Mouse (Mus musculus): ENCODE data around the gene Kcnmb1.
A peak's percentile ranks its signal among the peaks of the same experiment; 100 is the strongest.

The Kcnmb1 gene

DNA sequence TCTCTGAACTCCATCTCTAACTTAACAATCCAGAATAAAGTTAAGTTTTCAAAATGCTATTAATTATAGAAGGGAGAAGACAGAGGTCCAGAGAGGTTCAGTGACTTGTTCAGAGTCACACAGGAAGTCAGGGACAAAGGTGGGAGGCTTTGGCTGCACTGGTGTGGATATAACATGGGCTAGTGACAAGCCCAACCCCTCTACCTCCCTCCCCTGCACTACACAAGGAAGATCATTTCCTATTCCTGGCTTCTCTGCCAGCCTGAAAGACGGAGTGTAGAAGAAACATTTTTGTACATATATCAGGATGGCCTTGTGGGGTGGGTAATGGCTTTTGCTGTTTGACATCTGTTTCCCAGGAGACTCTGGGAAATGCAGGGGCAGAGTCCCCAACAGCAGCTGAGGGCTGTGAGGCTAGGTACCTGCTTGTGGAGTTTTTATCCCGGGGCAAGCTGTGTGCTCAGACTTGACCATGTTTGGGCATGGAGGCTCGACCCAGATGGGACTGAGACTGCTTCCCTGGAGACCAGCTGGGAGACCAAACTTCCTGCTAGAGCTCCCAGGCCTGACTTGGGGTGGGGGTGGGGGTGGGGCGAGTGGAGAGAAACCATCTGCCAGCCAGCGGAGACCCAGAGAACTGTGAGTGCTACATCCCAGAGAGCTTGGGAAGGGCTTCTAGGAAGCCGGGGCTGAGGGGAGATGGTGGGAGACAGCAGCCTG, at the start of gene Kcnmb1:
TSS of gene Kcnmb1 (plus strand) at position 326 of the 720 bp plus-strand sequence.
- no peak for DNase-seq (ENCODE audit: low read depth, low spot score)

GRCm38 (mm10) chr11:33913061-33913460, 49.8 kb upstream of the Kcnmb1 start:
- DNase-seq (ENCODE audit: low read depth, low spot score), result no peak

GRCm38 (mm10) chr11:33914216-33914615, 48.6 kb upstream of the Kcnmb1 start:
- no peak for DNase-seq (ENCODE audit: low read depth, low spot score)

GRCm38 (mm10) chr11:33917574-33917973, 45.2 kb upstream of the Kcnmb1 start:
- peak; percentile 64 for DNase-seq (ENCODE audit: low read depth, low spot score)

DNA sequence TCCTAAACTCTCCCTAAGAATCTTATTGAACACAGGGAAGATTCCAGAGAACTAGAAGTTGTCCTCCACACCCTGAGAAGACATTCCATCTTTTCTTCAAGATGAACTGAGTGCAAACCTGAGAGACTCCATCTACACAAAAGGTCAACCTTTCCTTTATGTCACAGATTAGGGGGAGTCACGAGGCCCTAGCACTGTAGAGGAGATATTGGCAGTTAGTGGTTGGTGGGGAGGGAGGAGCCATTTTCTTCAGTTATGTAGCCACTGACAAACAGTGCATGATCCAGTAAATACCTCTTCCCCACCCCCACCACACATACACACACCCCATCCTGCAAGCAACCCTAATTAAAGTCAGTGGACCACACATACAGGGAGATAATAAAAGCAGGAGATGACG, 44.4 kb upstream of the Kcnmb1 start:
- DNase-seq (ENCODE audit: low read depth, low spot score), result no peak

DNA sequence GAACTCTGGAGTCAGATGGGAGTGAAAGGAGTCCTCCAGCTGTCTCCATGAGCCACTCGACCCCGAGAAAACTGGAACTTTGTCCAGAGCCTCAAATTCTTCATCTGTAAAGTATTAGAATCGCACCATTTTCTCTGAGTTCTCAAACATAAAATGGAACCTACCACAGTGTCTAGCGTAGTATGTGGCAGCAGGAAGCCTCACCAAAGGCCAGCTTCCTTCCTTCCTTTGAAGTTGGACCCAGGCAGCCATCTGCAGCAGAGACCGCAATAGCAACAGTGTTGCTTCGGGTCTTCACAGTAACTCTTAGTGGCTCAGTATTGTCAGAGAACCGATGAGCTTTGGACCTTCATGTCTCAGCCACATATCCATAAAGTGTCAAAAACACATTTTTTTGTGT, 43.0 kb upstream of the Kcnmb1 start:
- DNase-seq (ENCODE audit: low read depth, low spot score), result peak; percentile 34

DNA sequence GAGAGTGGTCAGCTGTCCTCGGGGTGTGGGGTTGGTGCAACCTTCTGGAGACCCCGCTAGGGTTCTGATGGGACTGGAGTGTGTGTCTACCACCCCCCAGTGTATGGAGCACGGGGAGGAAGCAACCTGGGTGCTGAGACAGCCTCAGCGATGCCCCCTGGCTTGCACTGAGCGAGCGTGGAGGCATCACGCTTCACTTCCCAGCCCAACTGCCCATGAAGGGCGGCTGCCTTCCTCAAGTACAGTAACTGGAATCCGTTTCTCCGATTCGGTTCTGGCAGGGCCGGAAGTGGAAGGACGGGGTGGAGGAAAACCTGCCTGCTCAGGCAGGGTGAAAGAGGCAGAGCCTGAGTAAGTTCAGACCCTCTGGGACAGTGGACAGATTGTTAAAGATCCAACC, 41.4 kb upstream of the Kcnmb1 start:
- no peak for DNase-seq (ENCODE audit: low read depth, low spot score)

DNA sequence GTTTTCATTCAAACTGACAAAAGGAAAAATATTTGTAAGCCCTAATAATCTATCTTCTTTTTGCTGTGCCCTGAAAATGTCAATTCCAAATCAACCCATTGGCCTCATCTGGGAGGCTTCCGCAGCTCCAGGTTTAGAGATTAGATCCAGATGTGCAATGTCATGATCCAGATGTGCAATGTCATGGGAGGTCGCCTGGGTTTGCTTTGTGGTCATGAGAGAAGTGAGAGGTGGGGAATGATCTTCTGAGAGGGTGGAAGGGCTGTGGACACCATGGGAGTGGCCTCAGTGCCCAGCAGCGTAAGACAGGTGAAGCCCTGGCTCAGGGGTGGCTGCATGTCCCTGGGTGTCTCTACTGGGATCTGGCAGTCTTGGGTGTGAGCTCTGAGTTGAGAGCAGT, 39.8 kb upstream of the Kcnmb1 start:
- no peak for DNase-seq (ENCODE audit: low read depth, low spot score)

DNA sequence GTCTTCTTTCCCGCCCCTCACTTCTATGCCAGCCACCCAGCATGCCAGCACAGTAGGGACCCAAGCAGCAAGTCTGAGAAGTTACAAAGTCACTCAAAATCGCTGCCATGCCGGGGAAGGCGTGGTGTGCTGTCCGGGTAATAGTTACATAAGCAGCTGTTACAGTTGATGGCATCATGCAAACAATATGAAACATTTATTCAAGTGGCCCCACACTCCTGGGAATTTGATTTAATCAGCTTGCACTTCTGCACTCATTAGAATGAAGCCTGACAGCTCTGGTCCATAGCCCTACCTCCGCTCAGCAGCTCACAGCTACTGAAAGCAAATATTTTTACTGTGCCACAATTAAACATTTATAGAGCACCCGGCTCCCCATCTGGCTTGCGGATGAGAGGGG, 37.0 kb upstream of the Kcnmb1 start:
- DNase-seq (ENCODE audit: low read depth, low spot score), result no peak

DNA sequence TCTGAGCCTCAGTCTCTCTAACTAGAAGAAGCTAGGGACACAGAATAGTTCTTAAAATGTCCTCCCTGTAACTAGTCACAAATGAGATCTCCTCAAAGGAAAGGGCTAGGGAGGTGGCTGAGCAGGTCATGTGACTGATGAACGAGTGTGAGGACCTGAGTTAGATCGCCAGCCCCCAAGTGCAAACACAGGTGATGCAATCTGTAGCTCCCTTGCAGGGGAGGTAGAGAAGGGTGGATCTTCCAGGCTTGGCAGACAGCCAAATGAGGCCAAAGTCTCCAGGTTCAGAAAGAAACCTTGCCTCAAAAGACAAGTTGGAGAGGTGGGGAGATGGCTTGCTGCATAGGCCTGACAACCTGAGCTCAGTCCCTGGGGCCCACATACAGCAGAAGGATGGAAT, 36.3 kb upstream of the Kcnmb1 start:
- DNase-seq (ENCODE audit: low read depth, low spot score), result no peak

GRCm38 (mm10) chr11:33927321-33927720, 35.5 kb upstream of the Kcnmb1 start:
- DNase-seq (ENCODE audit: low read depth, low spot score), result no peak

DNA sequence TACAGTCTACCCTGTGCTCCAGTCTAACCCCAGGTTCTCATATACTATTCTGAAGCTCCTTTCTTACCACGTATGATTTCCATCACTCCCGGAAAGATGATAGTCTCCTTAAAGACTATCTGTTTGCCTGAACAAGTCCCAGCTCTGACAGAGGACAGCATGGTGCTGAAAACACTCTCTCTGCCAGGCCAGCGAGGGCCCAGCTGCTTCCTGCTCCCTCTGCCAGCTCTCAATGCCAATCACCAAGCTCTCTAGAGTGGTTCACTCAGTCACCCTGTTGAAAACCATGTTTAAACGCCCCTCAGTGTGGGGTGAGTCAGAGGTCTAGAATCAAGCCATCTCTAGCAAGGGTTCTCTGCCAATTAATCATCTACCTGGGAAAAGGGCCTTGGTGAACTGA, 35.0 kb upstream of the Kcnmb1 start:
- no peak for DNase-seq (ENCODE audit: low read depth, low spot score)

DNA sequence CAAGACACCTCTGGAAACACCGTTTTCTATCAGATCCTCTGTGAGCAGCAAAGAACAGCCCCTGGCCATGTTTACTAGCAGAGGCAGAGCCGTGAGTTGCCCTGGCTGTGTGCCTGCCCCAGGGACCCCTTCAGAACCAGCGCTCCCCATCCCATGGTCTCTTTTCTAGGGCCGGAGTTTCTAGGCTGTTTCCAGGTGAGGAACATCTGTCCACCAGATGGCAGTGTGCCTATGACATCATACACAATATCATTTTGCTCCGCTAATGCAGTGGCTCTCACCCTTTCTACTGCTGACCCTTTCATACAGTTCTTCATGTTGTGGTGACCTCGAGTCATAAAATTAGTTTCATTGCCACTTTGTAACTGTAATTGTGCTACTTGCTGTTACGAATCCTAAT, 34.2 kb upstream of the Kcnmb1 start:
- peak; percentile 64 for DNase-seq (ENCODE audit: low read depth, low spot score)

GRCm38 (mm10) chr11:33929412-33929811, 33.4 kb upstream of the Kcnmb1 start:
- no peak for DNase-seq (ENCODE audit: low read depth, low spot score)

- DNase-seq (ENCODE audit: low read depth, low spot score), result peak; percentile 88
Measured at GRCm38 (mm10) chr11:33931836-33932385, 30.9 kb upstream of the Kcnmb1 start.

- DNase-seq (ENCODE audit: low read depth, low spot score), result peak; percentile 78
Measured at GRCm38 (mm10) chr11:33932386-33933111, 30.3 kb upstream of the Kcnmb1 start.

DNA sequence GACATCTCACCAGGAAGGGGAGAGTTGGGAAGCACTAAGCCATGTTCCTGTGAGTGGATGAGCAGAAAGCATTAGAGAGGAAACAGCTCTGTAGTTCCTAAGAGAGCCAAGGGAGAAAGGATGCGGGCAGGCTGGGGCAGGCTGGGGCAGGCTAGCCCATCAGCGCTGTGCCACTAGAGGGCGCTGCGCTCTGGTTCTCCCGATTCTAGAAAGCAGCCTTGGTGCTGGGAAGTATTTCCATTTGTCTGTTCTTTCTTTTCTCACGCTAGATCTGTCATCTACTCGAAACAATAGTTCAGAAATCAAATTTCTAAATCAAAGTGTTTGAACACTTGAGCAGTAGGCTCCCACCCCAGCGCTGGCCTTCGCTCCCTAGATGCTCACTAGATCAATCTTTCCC, 28.5 kb upstream of the Kcnmb1 start:
- DNase-seq (ENCODE audit: low read depth, low spot score), result peak; percentile 74

DNA sequence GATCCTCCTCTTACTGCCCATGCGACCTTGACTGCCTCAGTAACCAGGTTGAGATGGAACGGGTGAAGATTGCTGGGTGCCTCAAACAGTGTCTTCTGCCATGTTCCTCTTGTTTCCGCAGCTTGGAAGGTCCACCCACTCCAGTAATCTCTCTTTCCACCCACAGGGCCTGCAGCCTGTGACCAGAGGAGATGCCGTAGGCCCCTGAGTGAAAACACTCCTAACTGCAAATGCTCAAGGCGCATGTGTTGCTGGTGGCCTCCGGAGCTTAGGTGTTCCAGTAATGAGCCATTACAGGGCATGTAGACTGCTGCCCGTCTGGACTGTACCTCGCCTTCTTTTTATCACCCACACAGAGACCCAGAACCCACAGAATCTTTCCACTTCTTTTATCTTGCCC, 25.2 kb upstream of the Kcnmb1 start:
- peak; percentile 62 for DNase-seq (ENCODE audit: low read depth, low spot score)

DNA sequence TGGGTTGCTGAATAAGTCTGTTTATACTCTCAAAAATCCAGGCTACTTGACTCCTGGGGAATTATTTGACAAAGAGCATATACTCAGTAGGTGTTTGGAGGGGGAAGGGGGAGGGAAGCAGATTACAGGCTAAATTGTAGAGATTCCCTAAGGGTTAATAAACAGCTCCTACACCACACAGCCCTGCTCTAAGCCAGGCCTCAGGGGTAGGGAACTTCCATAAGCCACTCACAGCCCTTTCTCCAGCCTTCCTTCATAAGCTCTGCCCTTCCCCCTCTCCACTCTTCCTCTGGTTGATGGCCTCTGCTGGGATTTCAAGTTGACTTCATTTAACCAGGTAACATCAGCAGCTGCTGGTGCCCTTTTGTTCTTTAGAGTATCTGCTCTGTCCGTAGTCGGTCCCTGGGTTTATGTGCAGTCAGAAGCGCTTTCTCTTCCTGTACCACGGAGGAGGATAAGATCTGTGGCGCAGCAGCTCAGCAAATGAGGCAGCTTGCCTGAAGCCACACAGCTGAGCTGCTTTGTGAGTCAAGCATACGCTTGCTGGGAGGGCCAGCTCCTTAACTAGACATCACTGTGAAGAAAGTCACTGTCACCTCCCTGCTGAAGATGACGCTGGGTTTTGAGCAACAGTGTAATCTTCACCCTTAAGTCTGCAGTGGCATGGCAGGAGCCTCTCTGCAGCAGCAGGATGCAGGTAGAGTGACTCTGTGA, 24.1 kb upstream of the Kcnmb1 start:
- peak; percentile 94 for DNase-seq (ENCODE audit: low read depth, low spot score)

DNA sequence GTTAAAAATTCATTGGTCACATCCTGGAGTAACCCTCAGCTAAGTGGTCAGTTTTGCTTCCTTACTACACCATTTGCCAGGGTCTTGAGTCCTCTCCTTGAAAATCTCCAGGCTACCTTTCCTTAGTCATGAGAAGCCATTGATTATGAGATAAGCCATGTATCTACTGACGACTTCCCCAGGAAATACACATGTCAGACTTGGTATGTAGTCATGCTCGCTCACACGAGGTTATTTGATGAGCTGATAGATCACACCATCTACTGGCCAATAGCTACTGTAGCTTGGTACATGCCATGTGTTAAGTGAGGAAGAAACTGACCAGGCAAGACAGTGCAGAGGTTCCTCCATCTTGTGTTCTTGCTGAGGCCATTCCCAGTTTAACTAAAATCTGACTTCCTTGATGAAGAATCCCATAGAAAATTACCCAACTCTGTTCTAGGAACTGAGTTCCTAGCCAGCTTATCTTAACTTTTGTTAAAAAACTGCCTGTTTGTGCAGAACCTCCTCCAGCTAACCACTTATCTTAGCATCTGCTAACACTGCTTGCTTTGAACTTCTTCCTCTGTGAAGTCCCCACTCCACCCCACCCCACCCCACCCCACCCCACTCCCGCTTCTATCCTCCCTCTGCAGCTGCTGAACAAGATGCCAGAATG, 23.2 kb upstream of the Kcnmb1 start:
- peak; percentile 86 for DNase-seq (ENCODE audit: low read depth, low spot score)

DNA sequence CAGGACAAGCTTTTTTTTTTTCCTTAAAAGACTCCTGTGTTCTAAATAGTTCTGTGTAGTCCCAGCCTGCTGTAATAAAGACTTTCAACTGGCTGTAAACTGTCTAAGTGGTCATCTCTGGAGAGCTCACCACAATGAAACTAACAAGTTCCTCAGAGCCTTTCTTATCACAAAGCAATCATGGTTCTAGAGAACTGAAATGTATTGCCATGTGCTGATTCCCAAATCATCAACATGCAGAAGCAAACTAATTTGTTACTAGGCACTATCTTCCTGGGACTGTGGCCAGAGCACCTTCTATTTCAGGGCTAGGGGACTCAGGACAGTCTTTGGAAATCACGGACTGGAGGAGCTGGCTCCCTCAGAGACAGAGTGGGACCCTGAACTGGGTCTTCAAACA, 19.2 kb upstream of the Kcnmb1 start:
- DNase-seq (ENCODE audit: low read depth, low spot score), result no peak
